Mouse (Mus musculus): Measurements from ENCODE around the gene Cgn.

DNA sequence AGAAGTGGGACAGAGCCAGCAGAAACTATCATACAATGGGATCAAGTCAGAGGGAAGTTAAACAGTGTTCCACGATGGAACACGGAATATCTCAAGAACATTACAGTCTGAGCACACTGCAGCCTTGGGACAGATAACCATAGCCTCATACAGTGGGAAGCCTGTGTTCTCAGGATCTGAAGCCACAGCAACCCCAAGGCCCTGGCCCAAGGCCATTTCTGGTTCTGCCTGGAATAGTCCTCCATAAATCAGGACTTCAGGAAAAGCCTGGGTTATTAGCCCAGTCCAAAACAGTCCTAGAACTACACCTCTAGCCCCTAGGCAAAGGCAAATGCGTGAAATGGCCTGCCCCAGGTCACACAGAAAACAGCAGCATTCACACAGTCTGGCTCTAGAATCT is 27.4 kb upstream of the Cgn start:
- no peak for TF ChIP-seq POLR2A (IDR thresholded peaks at IDR 0.05; ENCODE audit: low read depth, low read length)
- no peak for TF ChIP-seq ZNF384 (IDR thresholded peaks at IDR 0.05; ENCODE audit: low read depth, low read length)
- TF ChIP-seq SIN3A (IDR thresholded peaks at IDR 0.05; ENCODE audit: low read length) = no peak

Data from CH12.LX (cell line).